Mouse (Mus musculus): ENCODE results near the gene 1110059E24Rik. TPM values are rescaled to one million over a fixed set of nuclear protein-coding genes. Genes with fewer than 3 reads are reported as not detected.

1110059E24Rik gene
- total RNA-seq, 1 experiment from 2014 or later, result 68.2 TPM

Other genes starting within 250 kb of the 1110059E24Rik start
- 131 to 211 TPM (median 188 TPM) in 3 replicates for gene Gda, start 179.5 kb downstream of the 1110059E24Rik start, total RNA-seq (2017)
- gene Abhd17b, start 209 bp upstream of the 1110059E24Rik start, total RNA-seq (2017), result 45.5 to 64.5 TPM (median 61.5 TPM) in 3 replicates
- gene Cemip2, start 125.4 kb upstream of the 1110059E24Rik start, total RNA-seq (2017), result 13.1 to 24.4 TPM (median 16.6 TPM) in 3 replicates